Mouse (Mus musculus): Measurements from ENCODE around the gene Fam189b.
A peak's percentile ranks its signal among the peaks of the same experiment; 100 is the strongest.

- TF ChIP-seq CTCF (IDR thresholded peaks at IDR 0.05) (peak; percentile 55), POLR2A (IDR thresholded peaks at IDR 0.05; ENCODE audit: insufficient read depth, low read depth, low read length) (no peak)
Measured at GRCm38 (mm10) chr3:89193853-89194252, 10.9 kb downstream of the Fam189b start.
